9 mouse cellular contexts compared by ENCODE assay signal in genomic region chr2:27599061-27599768, GRCm38 (mm10).
DNase-seq lines count a peak whose midpoint lies in the region; ATAC-seq and TF ChIP-seq lines count a peak whose summit lies in the region.
"Had no signal": no experiment of that assay in that cellular context is flagged by ENCODE, and none has a peak within 500 bp of the region (broad histone marks: within the 10 kb centered on the region; RNA-seq: fewer than 3 reads in every experiment).

No protein-coding gene starts in this region.

- no peak overlapping the region for H3K4me3 ChIP-seq in forebrain, postnatal 0 days (ENCODE audit: low read depth, low read length)
- no peak overlapping the region for H3K4me3 ChIP-seq in forebrain, embryonic 11.5 days (ENCODE audit: low read depth, low read length)
- H3K4me3 ChIP-seq in lung, embryonic 16.5 days (ENCODE audit: low read length): no peak overlapping the region
- H3K4me3 ChIP-seq: limb, embryonic 12.5 days had no signal

- TF ChIP-seq CTCF in forebrain, postnatal 0 days (IDR thresholded peaks at IDR 0.05; ENCODE audit: low read depth): no peak

- ATAC-seq in forebrain, postnatal 0 days: peak; percentile 89
- ATAC-seq in forebrain, embryonic 11.5 days (replicated peaks; ENCODE audit: low FRiP score): no peak
- ATAC-seq in lung, embryonic 16.5 days (ENCODE audit: low read depth): peak; percentile 81

- H3K27ac ChIP-seq in forebrain, postnatal 0 days (ENCODE audit: low read depth, low read length): peak overlapping the region; percentile 29; the same call in 1 of the 2 replicates
- H3K27ac ChIP-seq in forebrain, embryonic 11.5 days (ENCODE audit: low read depth, low read length): no peak overlapping the region
- peak overlapping the region; percentile 79 for H3K27ac ChIP-seq in lung, embryonic 16.5 days (ENCODE audit: low read length)
- H3K27ac ChIP-seq: limb, embryonic 12.5 days had no signal

- no peaks in the 10 kb centered on the region for H3K36me3 ChIP-seq in forebrain, postnatal 0 days (ENCODE audit: insufficient read depth)
- no peaks in the 10 kb centered on the region for H3K36me3 ChIP-seq in forebrain, embryonic 11.5 days (ENCODE audit: control insufficient read depth, insufficient read depth, low read length)
- no peaks in the 10 kb centered on the region for H3K36me3 ChIP-seq in lung, embryonic 16.5 days (ENCODE audit: control insufficient read depth, insufficient read depth, low read length)
- H3K36me3 ChIP-seq: limb, embryonic 12.5 days had no signal

- no peak overlapping the region for H3K9ac ChIP-seq in forebrain, postnatal 0 days
- no peak overlapping the region for H3K9ac ChIP-seq in forebrain, embryonic 11.5 days (ENCODE audit: low read length)
- H3K9ac ChIP-seq in lung, embryonic 16.5 days (ENCODE audit: low read length): peak overlapping the region; percentile 31; the same call in 1 of the 2 replicates
- H3K9ac ChIP-seq: limb, embryonic 12.5 days had no signal

- 47% methylated on average over 8 of the region's 8 CpGs for WGBS in forebrain, postnatal 0 days
- WGBS in forebrain, embryonic 11.5 days: 86% methylated on average over 8 of the region's 8 CpGs
- WGBS in lung, embryonic 16.5 days: 60% methylated on average over 8 of the region's 8 CpGs

- no peaks in the 10 kb centered on the region for H3K9me3 ChIP-seq in forebrain, postnatal 0 days (ENCODE audit: low read length)
- H3K9me3 ChIP-seq in forebrain, embryonic 11.5 days (ENCODE audit: control insufficient read depth, low read length): no peaks in the 10 kb centered on the region
- H3K9me3 ChIP-seq in lung, embryonic 16.5 days (ENCODE audit: control insufficient read depth, low read length): 0 out of 2 replicates have a peak, but pooled peaks cover 2% of the 10 kb centered on the region
- H3K9me3 ChIP-seq: limb, embryonic 12.5 days had no signal

- H3K4me2 ChIP-seq in forebrain, postnatal 0 days (ENCODE audit: low read depth): no peak overlapping the region
- no peak overlapping the region for H3K4me2 ChIP-seq in forebrain, embryonic 11.5 days (ENCODE audit: low read depth, low read length, severe bottlenecking)
- H3K4me2 ChIP-seq in lung, embryonic 16.5 days (ENCODE audit: low read depth, low read length): no peak overlapping the region
- H3K4me2 ChIP-seq: limb, embryonic 12.5 days had no signal

- DNase-seq in forebrain, postnatal 0 days: peak; percentile 71
- no peak for DNase-seq in forebrain, embryonic 11.5 days (ENCODE audit: low spot score)
- DNase-seq in 3134 (ENCODE audit: extremely low read depth, insufficient read length, low spot score): peak; percentile 25
- DNase-seq in cerebellum, postnatal 14 days: peak; percentile 86 to 90
- DNase-seq in kidney, postnatal 10 days: peak; percentile 58
- DNase-seq in embryo, embryonic 10.5 days (ENCODE audit: low spot score): no peak
- DNase-seq in retina, embryonic 14.5 days (ENCODE audit: low spot score): no peak

- no peaks in the 10 kb centered on the region for H3K4me1 ChIP-seq in forebrain, postnatal 0 days (ENCODE audit: insufficient read depth)
- H3K4me1 ChIP-seq in forebrain, embryonic 11.5 days (replicated peaks; ENCODE audit: control insufficient read depth, insufficient read depth, low read length): no peaks in the 10 kb centered on the region
- peaks cover 16% of the 10 kb centered on the region for H3K4me1 ChIP-seq in lung, embryonic 16.5 days (replicated peaks; ENCODE audit: control insufficient read depth, insufficient read depth, low read length)
- H3K4me1 ChIP-seq: limb, embryonic 12.5 days had no signal

- no peaks in the 10 kb centered on the region for H3K27me3 ChIP-seq in forebrain, postnatal 0 days (ENCODE audit: insufficient read depth, low read length)
- no peaks in the 10 kb centered on the region for H3K27me3 ChIP-seq in forebrain, embryonic 11.5 days (ENCODE audit: control insufficient read depth, insufficient read depth, low read length)
- no peaks in the 10 kb centered on the region for H3K27me3 ChIP-seq in lung, embryonic 16.5 days (ENCODE audit: control insufficient read depth, insufficient read depth, low read depth, low read length)

Comparison
In these comparisons a context has a peak if more than half of its experiments do, and no peak if none do; other contexts are left out.
1. DNase-seq: peak in forebrain, postnatal 0 days (single experiment), 3134 (single experiment), cerebellum, postnatal 14 days (2 of 2) and kidney, postnatal 10 days (single experiment); none in forebrain, embryonic 11.5 days (single experiment), embryo, embryonic 10.5 days (single experiment) and retina, embryonic 14.5 days (single experiment).